Mouse (Mus musculus): ENCODE measurements around the gene Setd7.

GRCm38 (mm10) chr3:51552841-51553496 is 7.7 kb downstream of the Setd7 start:
- TF ChIP-seq CTCF (IDR thresholded peaks at IDR 0.05; ENCODE audit: low read depth, low read length) (no peak), GATA1 (IDR thresholded peaks at IDR 0.05; ENCODE audit: borderline replicate concordance, low read length) (no peak), POLR2AphosphoS5 (IDR thresholded peaks at IDR 0.05; ENCODE audit: insufficient replicate concordance, low read depth, low read length) (no peak), TAL1 (conservative IDR thresholded peaks at IDR 0.05; ENCODE audit: low read depth, low read length) (no peak)

Data from G1E (cell line).